Mouse (Mus musculus): Measurements from ENCODE around the gene Slk. TPM values are rescaled to one million over a fixed set of nuclear protein-coding genes. Genes with fewer than 3 reads are reported as not detected.

Slk gene
- polyA plus RNA-seq, 1 experiment = 91.4 TPM

GRCm38 (mm10) chr19:47691994-47692393 lies 112.5 kb downstream of the Slk start, which contains the start of gene Col17a1:
TSS of gene Col17a1 (minus strand) at chr19:47692094.
- H3K4me1 ChIP-seq (ENCODE audit: control insufficient read depth, insufficient read depth, low read length) = no peaks in the 10 kb centered on the region
- H3K9ac ChIP-seq (ENCODE audit: low read depth, poor library complexity, severe bottlenecking) = no peak within 1 kb of the TSS
- H3K27me3 ChIP-seq (ENCODE audit: control insufficient read depth, insufficient read depth, low read length, poor library complexity, severe bottlenecking) = no peaks in the 10 kb centered on the region
- no peaks in the 10 kb centered on the region for H3K36me3 ChIP-seq (ENCODE audit: control insufficient read depth, insufficient read depth, low read length, poor library complexity, severe bottlenecking)
- H3K4me3 ChIP-seq (ENCODE audit: low read depth, low read length) = no peak within 1 kb of the TSS
- no peaks in the 10 kb centered on the region for H3K9me3 ChIP-seq (replicated peaks; ENCODE audit: control insufficient read depth, insufficient read depth, low read length, poor library complexity, severe bottlenecking)
- H3K27ac ChIP-seq (ENCODE audit: insufficient read depth, low read length) = no peak within 1 kb of the TSS
- TF ChIP-seq CTCF (IDR thresholded peaks at IDR 0.05; ENCODE audit: low read depth, low read length) (no peak), POLR2A (IDR thresholded peaks at IDR 0.05; ENCODE audit: insufficient read depth, low read length) (no peak), EP300 (IDR thresholded peaks at IDR 0.05; ENCODE audit: insufficient read depth, low read depth, low read length) (no peak)

Other genes starting within 250 kb of the Slk start
- 47.6 and 51.9 TPM in 2 replicates for gene Sh3pxd2a, start 115.3 kb upstream of the Slk start, polyA plus RNA-seq (2011; ENCODE audit: insufficient read depth, insufficient read length, low read depth, missing spikeins)
- 41.4 and 44.9 TPM in 2 replicates for gene Stn1, start 42.2 kb upstream of the Slk start, polyA plus RNA-seq (2011; ENCODE audit: insufficient read depth, insufficient read length, low read depth, missing spikeins)
- gene Col17a1, start 112.4 kb downstream of the Slk start, polyA plus RNA-seq (2011; ENCODE audit: insufficient read depth, insufficient read length, low read depth, missing spikeins) = 0.32 TPM in 1 of 2 replicates, not detected in the other
- 216 and 232 TPM in 2 replicates for gene Sfr1, start 152.0 kb downstream of the Slk start, polyA plus RNA-seq (2011; ENCODE audit: insufficient read depth, insufficient read length, low read depth, missing spikeins)

All from ES-Bruce4 (cell line).